Mouse (Mus musculus): ENCODE data around the gene Gm29110.
"Not testable (repeated sequence)": the region's sequence is repeated elsewhere in the genome, so short reads cannot be mapped to it uniquely, and the experiment has no call there.

Gene Gm29110

GRCm38 (mm10) chrY:74470231-74470630 is at the start of gene Gm29110:
Gene Gm29110 (plus strand): TSS chrY:74470531.
- not testable (repeated sequence) for DNase-seq

Measured in right cerebral cortex, adult 18-20 months (tissue).